Mouse (Mus musculus): ENCODE data around the gene Otos.

- peak; percentile 69 for TF ChIP-seq CTCF (IDR thresholded peaks at IDR 0.05)
- no peak for TF ChIP-seq EP300 (IDR thresholded peaks at IDR 0.05)
Observed at GRCm38 (mm10) chr1:92614516-92614915, 34.1 kb downstream of the Otos start.
